Comparison of ENCODE assay signal across 13 mouse cellular contexts in genomic region chr9:113663476-113663875, GRCm38 (mm10).
"Had no signal": no experiment of that assay in that cellular context is flagged by ENCODE, and none has a peak within 500 bp of the region (broad histone marks: within the 10 kb centered on the region; RNA-seq: fewer than 3 reads in every experiment).

No protein-coding gene starts in this region.

- H3K4me3 ChIP-seq: intestine, embryonic 15.5 days; left cerebral cortex, adult 2 months; liver, embryonic 13.5 days had no signal

- H3K4me1 ChIP-seq: intestine, embryonic 15.5 days; liver, embryonic 13.5 days had no signal

- H3K4me2 ChIP-seq: intestine, embryonic 15.5 days; liver, embryonic 13.5 days; midbrain, embryonic 11.5 days had no signal

- ATAC-seq: intestine, embryonic 15.5 days had no signal

- H3K27ac ChIP-seq: intestine, embryonic 15.5 days; left cerebral cortex, adult 2 months; liver, embryonic 13.5 days had no signal

- H3K27me3 ChIP-seq: intestine, embryonic 15.5 days; liver, embryonic 13.5 days had no signal

- DNase-seq: kidney, adult 11 months; kidney, postnatal 36 days; layer of hippocampus, postnatal 36 days; liver, embryonic 13.5 days; lung, adult 2 months; midbrain, embryonic 14.5 days; right cerebral cortex, adult 18-20 months; right cerebral cortex, postnatal 25 days; thymus, adult 18-20 months; thymus, postnatal 36 days had no signal

- H3K9me3 ChIP-seq: intestine, embryonic 15.5 days; liver, embryonic 13.5 days had no signal

- H3K9ac ChIP-seq: intestine, embryonic 15.5 days; liver, embryonic 13.5 days had no signal
